Mouse (Mus musculus) pancreas, adult 10 weeks (tissue): Measurements from ENCODE around the gene Tas2r129. TPM values are rescaled to one million over a fixed set of nuclear protein-coding genes. Genes with fewer than 3 reads are reported as not detected.

ENCODE experiments used
- polyA plus RNA-seq: library from polyadenylated mRNA; stranded (reverse); fragments of 350-450 nt; fragmentation: Illumina TruSeq; extraction: RNeasy Lipid Tissue Mini Kit (QIAGEN cat#74804); gene quantifications from one replicate; pipeline ENCODE4 v1.2.3, GENCODE M21; 2015; ENCODE audit warnings: low read depth, low replicate concordance; ENCODE audit not compliant: insufficient read depth

Gene Tas2r129
- not detected for polyA plus RNA-seq

GRCm38 (mm10) chr6:132950802-132951201 is at the start of gene Tas2r129:
Tas2r129 (plus strand) TSS chr6:132951102.

GRCm38 (mm10) chr6:132909351-132909750 is 41.6 kb upstream of the Tas2r129 start, which contains the start of gene Tas2r125:
Tas2r125 (plus strand) TSS chr6:132909651.

GRCm38 (mm10) chr6:132957819-132958218 is 6.9 kb downstream of the Tas2r129 start, which contains the start of gene Tas2r131:
Tas2r131 (minus strand) TSS chr6:132957919.

GRCm38 (mm10) chr6:132980865-132981264 is 30.0 kb downstream of the Tas2r129 start, which contains the start of gene Tas2r109:
Tas2r109 (minus strand) TSS chr6:132980965.

Other genes with a start within 250 kb of the Tas2r129 start
- not detected for gene Tas2r122, start 239.2 kb upstream of the Tas2r129 start, polyA plus RNA-seq
- gene Tas2r115, start 213.1 kb upstream of the Tas2r129 start, polyA plus RNA-seq, result not detected
- gene Tas2r124, start 196.4 kb upstream of the Tas2r129 start, polyA plus RNA-seq, result not detected
- gene Tas2r102, start 189.0 kb upstream of the Tas2r129 start, polyA plus RNA-seq, result not detected
- gene Tas2r136, start 172.9 kb upstream of the Tas2r129 start, polyA plus RNA-seq, result not detected
- gene Tas2r117, start 148.3 kb upstream of the Tas2r129 start, polyA plus RNA-seq, result not detected
- not detected for gene Tas2r123, start 104.0 kb upstream of the Tas2r129 start, polyA plus RNA-seq
- not detected for gene Tas2r116, start 95.7 kb upstream of the Tas2r129 start, polyA plus RNA-seq
- gene Tas2r110, start 83.1 kb upstream of the Tas2r129 start, polyA plus RNA-seq, result not detected
- not detected for gene Tas2r113, start 58.1 kb upstream of the Tas2r129 start, polyA plus RNA-seq
- not detected for gene Tas2r125, start 41.5 kb upstream of the Tas2r129 start, polyA plus RNA-seq
- gene Tas2r131, start 6.8 kb downstream of the Tas2r129 start, polyA plus RNA-seq, result not detected
- not detected for gene Tas2r109, start 29.9 kb downstream of the Tas2r129 start, polyA plus RNA-seq
- not detected for gene Tas2r103, start 86.0 kb downstream of the Tas2r129 start, polyA plus RNA-seq
- gene Tas2r140, start 104.7 kb downstream of the Tas2r129 start, polyA plus RNA-seq, result not detected
- 18.2 TPM for gene Smim10l1, start 153.8 kb downstream of the Tas2r129 start, polyA plus RNA-seq